ENCODE assay signal across 9 mouse cellular contexts in the genomic region with DNA sequence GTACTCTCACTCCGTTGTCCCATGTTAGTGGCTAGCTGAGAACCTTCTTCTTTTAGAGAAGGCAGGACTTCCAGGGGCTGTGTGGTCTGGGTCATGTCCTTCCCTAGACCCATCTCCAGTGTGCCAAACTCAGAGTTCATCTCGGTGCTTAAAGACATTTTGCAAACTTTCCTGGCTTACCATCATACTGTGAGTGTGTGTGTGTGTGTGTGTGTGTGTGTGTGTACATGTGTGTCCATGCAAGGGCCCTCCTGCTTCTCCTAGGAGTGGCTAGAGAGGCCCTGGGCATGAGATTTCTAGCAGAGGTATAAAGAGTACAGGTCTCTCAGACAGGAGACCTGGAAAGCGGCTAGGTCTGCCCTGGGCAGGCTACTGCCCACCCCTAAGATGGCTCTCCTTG. TPM values are rescaled to one million over a fixed set of nuclear protein-coding genes. Genes with fewer than 3 reads are reported as not detected.
DNase-seq lines count a peak whose midpoint lies in the region; ATAC-seq and TF ChIP-seq lines count a peak whose summit lies in the region.
"Had no signal": no experiment of that assay in that cellular context is flagged by ENCODE, and none has a peak within 500 bp of the region (broad histone marks: within the 10 kb centered on the region; RNA-seq: fewer than 3 reads in every experiment).

No protein-coding gene starts in this region.

- intact Hi-C loops in heart, postnatal 10 days (cut with DNase I), result no loop called here
- intact Hi-C loops in left cerebral cortex, adult 2 months (cut with DNase I), result no loop called here
- intact Hi-C loops in left cerebral cortex, postnatal 4 days (cut with DNase I), result no loop called here

- no peak overlapping the region for H3K4me3 ChIP-seq in heart, embryonic 11.5 days (ENCODE audit: low read depth, low read length)
- no peak overlapping the region for H3K4me3 ChIP-seq in left cerebral cortex, adult 2 months
- H3K4me3 ChIP-seq in embryonic facial prominence, embryonic 14.5 days (ENCODE audit: low read depth, low read length), result no peak overlapping the region
- H3K4me3 ChIP-seq in neural tube, embryonic 15.5 days (replicated peaks), result no peak overlapping the region

- no peaks in the 10 kb centered on the region for H3K27me3 ChIP-seq in heart, embryonic 11.5 days (ENCODE audit: control insufficient read depth, insufficient read depth, low read length)
- no peaks in the 10 kb centered on the region for H3K27me3 ChIP-seq in embryonic facial prominence, embryonic 14.5 days (replicated peaks; ENCODE audit: control insufficient read depth, insufficient read depth, low read length)
- no peaks in the 10 kb centered on the region for H3K27me3 ChIP-seq in neural tube, embryonic 15.5 days (replicated peaks)

- no peaks in the 10 kb centered on the region for H3K9me3 ChIP-seq in heart, embryonic 11.5 days (replicated peaks; ENCODE audit: control insufficient read depth, low read length)
- H3K9me3 ChIP-seq in embryonic facial prominence, embryonic 14.5 days (ENCODE audit: control insufficient read depth, low read length), result no peaks in the 10 kb centered on the region
- no peaks in the 10 kb centered on the region for H3K9me3 ChIP-seq in neural tube, embryonic 15.5 days (replicated peaks)

- no peak for DNase-seq in heart, postnatal 10 days
- DNase-seq in left cerebral cortex, adult 2 months (ENCODE audit: extremely low spot score in 1 of 2, low spot score in 2 of 2), result no peak
- no peak for DNase-seq in left cerebral cortex, postnatal 4 days
- DNase-seq in embryonic facial prominence, embryonic 14.5 days (ENCODE audit: low spot score), result no peak
- DNase-seq in embryo, embryonic 10.5 days (ENCODE audit: low spot score), result no peak

- H3K4me1 ChIP-seq in heart, embryonic 11.5 days (ENCODE audit: control insufficient read depth, insufficient read depth, low read length), result peaks cover 64% of the 10 kb centered on the region
- peaks cover 60% of the 10 kb centered on the region for H3K4me1 ChIP-seq in embryonic facial prominence, embryonic 14.5 days (ENCODE audit: control insufficient read depth, insufficient read depth, low read length)
- H3K4me1 ChIP-seq in neural tube, embryonic 15.5 days, result peaks cover 61% of the 10 kb centered on the region

- peak overlapping the region; percentile 12; the same call in 1 of the 2 replicates for H3K9ac ChIP-seq in heart, embryonic 11.5 days (ENCODE audit: low read depth, low read length)
- no peak overlapping the region for H3K9ac ChIP-seq in embryonic facial prominence, embryonic 14.5 days (ENCODE audit: low read depth, low read length)
- H3K9ac ChIP-seq in neural tube, embryonic 15.5 days (replicated peaks), result no peak overlapping the region

- H3K27ac ChIP-seq in heart, embryonic 11.5 days (ENCODE audit: low read depth, low read length), result peak overlapping the region; percentile 91
- peak overlapping the region; percentile 69; the same call in 1 of the 2 replicates for H3K27ac ChIP-seq in left cerebral cortex, adult 2 months
- peak overlapping the region; percentile 72 for H3K27ac ChIP-seq in embryonic facial prominence, embryonic 14.5 days (replicated peaks; ENCODE audit: low read depth, low read length)
- peak overlapping the region; percentile 45 for H3K27ac ChIP-seq in neural tube, embryonic 15.5 days (replicated peaks)

- no peak for ATAC-seq in heart, embryonic 11.5 days (replicated peaks; ENCODE audit: insufficient number of reproducible peaks, low FRiP score, low TSS enrichment)
- no peak for ATAC-seq in embryonic facial prominence, embryonic 14.5 days (ENCODE audit: low read depth)
- no peak for ATAC-seq in neural tube, embryonic 15.5 days (ENCODE audit: low FRiP score)
- no peak for ATAC-seq in erythroid progenitor cell, adult 5-6 weeks (replicated peaks; ENCODE audit: low FRiP score, poor library complexity, severe bottlenecking)
- ATAC-seq: CD4-positive, CD25-positive, alpha-beta regulatory T cell, adult 4 months had no signal

- no peaks in the 10 kb centered on the region for H3K36me3 ChIP-seq in heart, embryonic 11.5 days (ENCODE audit: control insufficient read depth, insufficient read depth, low read length)
- H3K36me3 ChIP-seq in embryonic facial prominence, embryonic 14.5 days (ENCODE audit: control insufficient read depth, insufficient read depth, low read length), result peaks cover 10% of the 10 kb centered on the region; the same call in 1 of the 2 replicates
- no peaks in the 10 kb centered on the region for H3K36me3 ChIP-seq in neural tube, embryonic 15.5 days

- no peak for TF ChIP-seq CTCF in left cerebral cortex, adult 2 months (IDR thresholded peaks at IDR 0.05)

- no peak overlapping the region for H3K4me2 ChIP-seq in heart, embryonic 11.5 days
- no peak overlapping the region for H3K4me2 ChIP-seq in embryonic facial prominence, embryonic 14.5 days (ENCODE audit: low read depth, low read length)
- no peak overlapping the region for H3K4me2 ChIP-seq in neural tube, embryonic 15.5 days

- 67% methylated on average over 3 of the region's 3 CpGs for WGBS in heart, embryonic 11.5 days (ENCODE audit: insufficient replicate concordance)
- WGBS in embryonic facial prominence, embryonic 14.5 days, result 65% methylated on average over 3 of the region's 3 CpGs
- WGBS in neural tube, embryonic 15.5 days, result 88% methylated on average over 3 of the region's 3 CpGs

RNA-seq across cellular contexts. Expression of a gene that starts 32.7 kb away (rescaled TPM):
- polyA plus RNA-seq in heart, embryonic 11.5 days (2014; fragmentation: Nextera tagmentation; extraction: Ambion mirVana), result 18.9 and 22.6 TPM in 2 replicates
- total RNA-seq in heart, postnatal 10 days (2021), result 10 to 100 TPM; 51.8 to 60.1 TPM
- total RNA-seq in left cerebral cortex, adult 2 months (2021), result 10 to 100 TPM; 47.0 TPM
- 10 to 100 TPM; 34.2 to 34.8 TPM for total RNA-seq in left cerebral cortex, postnatal 4 days (2021)
- 45.6 and 48.1 TPM in 2 replicates for polyA plus RNA-seq in embryonic facial prominence, embryonic 14.5 days (2014; fragmentation: Nextera tagmentation; extraction: Ambion mirVana)
- 13.4 and 17.0 TPM in 2 replicates for polyA plus RNA-seq in neural tube, embryonic 15.5 days (2015; fragmentation: Nextera tagmentation; extraction: Ambion mirVana)
- 2.5 and 2.9 TPM in 2 replicates for total RNA-seq in erythroid progenitor cell, adult 5-6 weeks (2015; ENCODE audit: low replicate concordance)
- 0.61 and 1.3 TPM in 2 replicates for total RNA-seq in erythroid progenitor cell, adult 5-6 weeks (2017; ENCODE audit: low replicate concordance)

RNA-seq across cellular contexts. Expression of a gene that starts 42.2 kb away (rescaled TPM):
- polyA plus RNA-seq in heart, embryonic 11.5 days (2014; fragmentation: Nextera tagmentation; extraction: Ambion mirVana), result 92.7 and 99.4 TPM in 2 replicates
- total RNA-seq in heart, postnatal 10 days (2021), result 100 to 1,000 TPM; 248 to 271 TPM
- total RNA-seq in left cerebral cortex, adult 2 months (2021), result 10 to 100 TPM; 24.0 to 24.3 TPM
- 10 to 100 TPM; 19.9 to 20.8 TPM for total RNA-seq in left cerebral cortex, postnatal 4 days (2021)
- polyA plus RNA-seq in embryonic facial prominence, embryonic 14.5 days (2014; fragmentation: Nextera tagmentation; extraction: Ambion mirVana), result 27.3 and 28.4 TPM in 2 replicates
- polyA plus RNA-seq in neural tube, embryonic 15.5 days (2015; fragmentation: Nextera tagmentation; extraction: Ambion mirVana), result 38.0 and 42.9 TPM in 2 replicates
- 4.2 and 14.1 TPM in 2 replicates for total RNA-seq in erythroid progenitor cell, adult 5-6 weeks (2015; ENCODE audit: low replicate concordance)
- total RNA-seq in erythroid progenitor cell, adult 5-6 weeks (2017; ENCODE audit: low replicate concordance), result 0.91 and 1.9 TPM in 2 replicates

Comparison
In these comparisons a context has a peak if more than half of its experiments do, and no peak if none do; other contexts are left out.
1. RNA of a gene that starts 32.7 kb away (total RNA-seq): 51.8 to 60.1 TPM in heart, postnatal 10 days, 47.0 TPM in left cerebral cortex, adult 2 months and 34.2 to 34.8 TPM in left cerebral cortex, postnatal 4 days; 0.61 to 2.9 TPM in erythroid progenitor cell, adult 5-6 weeks; every median in the first group is over 4 times any median in the second.
2. RNA of a gene that starts 42.2 kb away (total RNA-seq): 248 to 271 TPM in heart, postnatal 10 days; 24.0 to 24.3 TPM in left cerebral cortex, adult 2 months, 19.9 to 20.8 TPM in left cerebral cortex, postnatal 4 days and 0.91 to 14.1 TPM in erythroid progenitor cell, adult 5-6 weeks; every median in the first group is over 4 times any median in the second.
3. Peak in every context shown above with its lines, with median percentiles within 50 percentile points of each other: H3K27ac ChIP-seq.